Mouse (Mus musculus) kidney, postnatal 25 days (tissue): ENCODE measurements around the gene Actb.

Source experiments
- DNase-seq, 2 experiments: peaks; one replicate each; pipeline ENCODE4 v3.0.0; 2021; ENCODE audit warnings: mixed read lengths in 2 of 2

Gene Actb

DNA sequence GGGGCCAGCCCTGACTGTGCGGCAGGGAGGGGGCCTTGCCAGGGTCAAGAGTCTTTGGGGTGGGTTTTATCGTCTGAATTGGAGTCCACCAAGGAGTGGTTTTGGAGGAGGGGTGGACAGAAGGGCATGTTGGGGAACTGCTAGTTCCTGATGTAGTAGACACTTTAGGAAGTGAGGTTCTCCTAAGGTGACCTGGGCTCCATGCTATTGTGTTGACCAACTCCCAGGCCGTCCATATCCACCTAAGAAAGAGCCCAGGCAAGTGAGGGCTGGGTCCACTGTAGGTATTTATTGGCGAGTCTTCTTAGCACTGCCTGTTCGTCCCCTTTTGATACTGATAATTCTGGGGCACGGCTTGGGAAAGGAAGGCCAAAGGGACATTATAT, 14.5 kb upstream of the Actb start:
- no peak for DNase-seq

DNA sequence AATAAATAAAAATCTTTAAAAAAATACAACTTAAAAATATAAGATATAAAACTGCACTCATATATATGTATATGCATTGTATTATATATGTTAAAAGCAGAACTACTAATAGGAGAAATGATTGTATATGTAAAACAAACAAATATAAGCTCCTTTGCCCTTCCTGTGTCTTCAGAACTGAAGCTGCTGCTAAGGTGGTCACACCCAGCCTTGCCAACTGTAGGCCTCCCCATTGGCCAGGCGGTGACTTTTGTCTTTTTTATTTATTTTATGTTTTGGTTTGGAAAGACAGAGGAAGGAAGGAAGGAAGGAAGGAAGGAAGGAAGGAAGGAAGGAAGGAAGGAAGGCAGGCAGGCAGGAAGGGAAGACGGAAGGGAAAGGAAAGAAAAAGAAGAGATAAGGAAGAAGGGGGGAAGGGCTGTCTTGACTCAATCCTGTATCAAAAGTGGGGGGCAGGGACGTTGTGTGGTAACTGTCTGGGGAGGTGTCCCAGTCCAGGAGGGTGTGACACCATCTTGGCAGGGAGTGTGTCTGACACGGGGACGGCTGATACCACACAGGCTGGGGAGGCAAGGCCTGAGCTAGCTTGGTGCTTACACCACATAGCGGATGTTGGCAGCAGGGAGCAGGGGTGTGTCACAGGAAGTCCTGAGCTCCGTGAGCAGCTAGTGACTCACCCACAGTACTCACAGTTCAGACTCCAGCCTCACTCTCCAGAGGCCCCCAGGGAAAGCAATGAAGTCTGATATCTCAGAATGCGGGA, 13.9 kb upstream of the Actb start:
- peak; percentile 61 to 91 for DNase-seq

- no peak for DNase-seq
Measured at GRCm38 (mm10) chr5:142917402-142917801, 10.8 kb upstream of the Actb start.

- no peak for DNase-seq
Measured at GRCm38 (mm10) chr5:142916593-142916992, 10.0 kb upstream of the Actb start.

GRCm38 (mm10) chr5:142915231-142915630, 8.7 kb upstream of the Actb start:
- DNase-seq: no peak

GRCm38 (mm10) chr5:142912739-142913138, 6.2 kb upstream of the Actb start:
- no peak for DNase-seq

DNA sequence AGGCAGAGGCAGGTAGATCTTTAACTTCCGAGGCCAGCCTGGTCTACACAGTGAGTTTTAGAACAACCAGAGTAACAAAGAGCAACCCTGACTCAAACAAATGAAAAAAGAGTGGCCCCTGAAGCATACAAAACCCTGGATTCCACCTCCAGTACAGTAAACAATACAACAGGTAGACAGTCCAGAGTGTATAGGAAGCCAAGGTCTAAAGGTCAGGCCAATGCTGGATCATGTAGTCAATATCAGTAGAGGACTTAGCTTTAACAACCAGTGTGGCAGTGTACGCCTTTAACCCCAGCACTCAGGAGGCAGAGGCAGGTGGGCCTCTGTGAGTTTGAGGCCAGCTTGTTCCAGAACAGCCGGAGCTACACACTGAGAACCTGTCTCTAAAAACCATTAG, 5.8 kb upstream of the Actb start:
- no peak for DNase-seq

GRCm38 (mm10) chr5:142911629-142912028, 5.1 kb upstream of the Actb start:
- no peak for DNase-seq

DNA sequence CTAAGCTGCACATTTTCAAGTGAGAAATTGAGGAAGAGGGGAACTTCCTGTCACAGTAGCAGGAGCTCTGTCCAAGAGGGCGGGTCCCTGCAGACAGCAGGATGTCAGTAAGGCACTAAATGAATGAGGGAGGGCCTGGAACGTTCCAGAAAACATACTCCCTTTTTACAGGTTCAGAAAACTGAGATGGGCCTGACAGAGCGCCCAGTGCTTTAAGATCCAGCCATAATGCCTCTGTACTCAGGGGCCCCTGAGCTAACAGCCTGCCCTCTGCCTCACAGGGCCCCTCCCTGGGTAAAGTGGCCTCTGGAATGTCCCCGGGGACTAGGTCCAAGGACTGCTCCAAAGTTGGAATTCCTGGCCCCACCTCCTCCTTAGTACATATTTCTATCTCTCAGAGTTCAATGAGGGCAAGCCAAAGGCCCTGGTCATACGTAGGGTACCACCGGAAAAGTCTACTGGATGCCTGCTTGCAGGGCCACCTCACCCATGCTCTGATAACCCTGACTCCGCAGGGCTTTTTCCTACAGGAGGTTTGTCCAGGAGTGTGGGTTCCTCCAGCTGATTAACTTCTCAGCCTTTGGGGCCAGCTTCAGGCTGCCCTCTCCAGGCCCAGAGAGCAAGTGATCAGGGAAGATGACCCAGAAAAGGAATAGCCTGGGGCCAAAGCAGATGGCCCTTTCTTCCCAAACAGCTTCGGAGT, 3.2 kb upstream of the Actb start:
- DNase-seq: peak; percentile 74 to 81

DNA sequence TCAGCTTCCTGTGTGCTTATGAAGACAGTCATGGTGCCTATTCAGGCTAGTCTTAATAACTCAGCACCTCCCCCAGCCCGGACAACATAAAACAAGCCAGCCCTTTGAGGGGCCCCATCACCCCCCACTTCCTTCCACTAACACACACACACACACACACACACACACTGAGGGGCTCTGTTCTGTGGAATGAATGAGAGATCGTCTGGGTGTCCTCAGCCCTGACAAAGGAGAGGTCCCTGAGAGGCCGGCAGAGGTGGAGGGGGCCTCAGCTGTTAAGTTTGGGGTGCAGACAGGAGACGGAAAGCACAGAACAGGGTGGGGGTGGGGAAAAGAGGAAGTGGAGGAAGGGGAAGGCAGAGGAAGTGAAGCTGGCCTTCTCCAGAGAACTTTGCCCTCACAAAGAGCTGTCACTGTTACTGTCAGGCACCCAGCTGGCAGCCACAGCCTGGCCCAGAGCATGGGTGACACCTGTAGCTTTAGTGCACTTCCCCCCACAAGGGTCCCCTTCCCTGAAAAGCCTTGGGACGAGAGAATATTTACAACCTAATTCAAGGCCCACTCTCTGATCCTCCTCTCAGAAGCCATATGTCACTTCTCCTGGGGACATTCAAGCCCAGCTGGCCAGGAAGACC, 2.5 kb upstream of the Actb start:
- DNase-seq: peak; percentile 28 to 54

DNA sequence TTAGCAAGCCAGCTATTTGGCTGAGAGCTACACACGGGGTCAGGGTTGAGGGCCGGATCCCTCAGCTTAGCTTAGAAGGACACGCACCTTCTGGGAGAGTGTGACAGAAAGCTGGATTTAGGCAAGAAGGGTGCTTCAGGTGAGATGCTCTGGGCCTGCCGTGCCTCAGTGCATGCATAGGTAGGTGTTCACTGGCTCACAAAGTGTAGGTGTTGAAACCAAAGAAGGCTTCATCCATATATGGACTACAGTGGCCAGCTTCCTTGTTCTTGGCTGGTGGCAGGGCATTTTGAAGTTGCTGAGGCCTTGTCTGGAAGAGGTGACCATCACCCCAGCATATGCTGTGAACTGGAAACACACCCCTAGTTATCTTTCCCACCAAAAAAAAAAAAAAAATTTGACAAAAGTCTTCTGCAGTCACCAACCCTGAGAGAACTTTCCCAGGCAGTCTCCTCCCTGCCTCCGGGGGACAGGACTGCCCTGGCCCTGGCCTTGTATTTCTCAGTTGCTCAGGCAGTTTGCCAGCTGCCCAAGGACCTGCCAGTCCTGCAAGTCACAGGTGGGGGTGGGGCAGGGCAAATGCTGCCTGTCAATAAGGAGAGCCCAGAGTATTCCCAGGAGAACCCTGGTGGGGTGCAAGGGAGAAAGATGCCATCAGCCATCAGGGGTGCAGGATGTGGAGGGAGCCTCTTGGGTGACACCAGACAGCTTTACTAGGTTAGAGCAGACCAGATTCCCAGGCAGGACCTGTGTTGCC, 1.4 kb upstream of the Actb start:
- DNase-seq: peak; percentile 91 to 94

DNA sequence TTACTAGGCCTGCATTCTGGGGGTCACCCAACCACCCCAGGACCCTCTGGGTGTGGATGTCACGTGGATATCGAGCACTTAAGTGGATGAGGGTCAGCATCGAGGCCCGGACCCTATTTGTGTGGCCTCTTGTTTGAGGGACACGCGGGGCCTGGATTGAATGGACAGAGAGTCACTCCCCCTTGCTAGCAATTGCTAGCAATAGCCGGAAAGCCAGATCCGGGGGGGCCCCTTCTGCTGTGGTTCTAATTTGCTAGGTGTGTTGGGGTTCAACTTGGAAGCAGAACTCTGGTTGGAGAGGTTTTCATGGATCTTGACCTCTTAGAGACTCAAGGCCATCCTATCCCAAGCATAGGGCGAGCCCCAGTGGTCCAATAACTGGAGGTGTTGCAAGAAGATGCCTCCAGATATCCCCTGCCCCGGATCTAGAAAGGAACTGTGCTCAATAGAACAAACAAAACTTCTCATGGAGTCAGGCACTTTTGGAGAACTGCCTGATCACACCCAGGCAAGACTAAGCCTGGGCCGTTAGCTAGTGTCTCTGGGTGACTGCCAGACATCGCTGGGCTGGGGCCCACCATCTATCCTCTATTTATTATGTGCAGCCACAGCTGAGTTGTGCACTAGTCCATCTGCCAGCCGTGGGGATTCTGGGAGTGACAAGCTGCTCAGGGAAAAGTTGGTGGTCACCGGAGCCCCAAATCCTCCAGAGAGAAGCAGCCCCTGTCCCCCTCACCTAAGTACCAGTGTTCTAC, 671 bp upstream of the Actb start:
- peak; percentile 44 to 67 for DNase-seq

DNA sequence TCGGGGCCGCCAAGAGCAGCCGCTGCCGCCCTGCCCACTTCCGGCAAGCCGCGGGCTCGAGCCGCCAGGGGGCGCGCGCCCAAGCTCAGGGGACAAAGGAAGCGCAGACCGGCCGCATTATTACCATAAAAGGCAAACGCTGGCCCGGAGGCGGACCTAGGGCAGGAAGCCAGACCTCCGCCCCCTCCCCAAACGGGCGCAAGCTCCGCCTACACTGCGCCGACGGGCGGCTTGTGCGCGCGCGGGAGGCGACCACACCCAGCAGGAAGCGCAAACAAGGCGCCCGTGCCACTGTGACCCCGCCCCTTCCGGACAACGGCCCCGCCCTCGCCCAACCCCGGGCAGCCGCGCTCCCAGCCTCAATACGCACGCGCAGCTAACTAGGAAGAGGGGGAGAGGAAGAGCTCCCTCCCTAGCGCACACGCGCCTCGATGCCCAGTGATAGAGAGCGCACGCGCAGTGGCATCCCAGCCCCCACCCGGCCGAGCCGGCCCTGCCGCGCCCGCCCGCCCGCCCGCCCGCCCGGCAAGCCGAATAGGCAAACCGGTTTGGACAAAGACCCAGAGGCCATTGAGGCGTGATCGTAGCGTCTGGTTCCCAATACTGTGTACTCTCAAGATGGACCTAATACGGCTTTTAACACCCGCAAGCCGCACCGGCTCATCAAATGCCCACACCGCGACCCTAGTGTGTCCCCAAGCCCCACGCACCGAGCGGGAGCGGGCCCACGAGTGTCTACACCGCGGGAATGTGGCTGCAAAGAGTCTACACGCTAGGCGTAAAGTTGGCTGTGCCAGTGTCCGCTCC, 626 bp downstream of the Actb start:
- DNase-seq: peak; percentile 99

DNA sequence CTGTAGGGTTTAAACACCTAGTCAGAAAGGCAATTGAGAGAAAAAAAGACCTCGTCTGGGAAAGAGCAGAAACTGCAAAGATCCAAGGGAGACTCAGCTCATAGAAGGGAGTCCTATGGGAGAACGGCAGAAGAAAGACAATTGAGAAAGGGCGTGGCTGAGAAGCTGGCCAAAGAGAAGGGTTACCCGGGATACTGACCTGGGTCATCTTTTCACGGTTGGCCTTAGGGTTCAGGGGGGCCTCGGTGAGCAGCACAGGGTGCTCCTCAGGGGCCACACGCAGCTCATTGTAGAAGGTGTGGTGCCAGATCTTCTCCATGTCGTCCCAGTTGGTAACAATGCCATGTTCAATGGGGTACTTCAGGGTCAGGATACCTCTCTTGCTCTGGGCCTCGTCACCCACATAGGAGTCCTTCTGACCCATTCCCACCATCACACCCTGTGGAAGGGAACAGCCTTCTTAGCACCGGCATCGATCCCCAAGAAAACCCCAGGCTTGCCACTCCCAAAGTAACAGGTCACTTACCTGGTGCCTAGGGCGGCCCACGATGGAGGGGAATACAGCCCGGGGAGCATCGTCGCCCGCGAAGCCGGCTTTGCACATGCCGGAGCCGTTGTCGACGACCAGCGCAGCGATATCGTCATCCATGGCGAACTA, 1.4 kb downstream of the Actb start:
- no peak for DNase-seq

DNA sequence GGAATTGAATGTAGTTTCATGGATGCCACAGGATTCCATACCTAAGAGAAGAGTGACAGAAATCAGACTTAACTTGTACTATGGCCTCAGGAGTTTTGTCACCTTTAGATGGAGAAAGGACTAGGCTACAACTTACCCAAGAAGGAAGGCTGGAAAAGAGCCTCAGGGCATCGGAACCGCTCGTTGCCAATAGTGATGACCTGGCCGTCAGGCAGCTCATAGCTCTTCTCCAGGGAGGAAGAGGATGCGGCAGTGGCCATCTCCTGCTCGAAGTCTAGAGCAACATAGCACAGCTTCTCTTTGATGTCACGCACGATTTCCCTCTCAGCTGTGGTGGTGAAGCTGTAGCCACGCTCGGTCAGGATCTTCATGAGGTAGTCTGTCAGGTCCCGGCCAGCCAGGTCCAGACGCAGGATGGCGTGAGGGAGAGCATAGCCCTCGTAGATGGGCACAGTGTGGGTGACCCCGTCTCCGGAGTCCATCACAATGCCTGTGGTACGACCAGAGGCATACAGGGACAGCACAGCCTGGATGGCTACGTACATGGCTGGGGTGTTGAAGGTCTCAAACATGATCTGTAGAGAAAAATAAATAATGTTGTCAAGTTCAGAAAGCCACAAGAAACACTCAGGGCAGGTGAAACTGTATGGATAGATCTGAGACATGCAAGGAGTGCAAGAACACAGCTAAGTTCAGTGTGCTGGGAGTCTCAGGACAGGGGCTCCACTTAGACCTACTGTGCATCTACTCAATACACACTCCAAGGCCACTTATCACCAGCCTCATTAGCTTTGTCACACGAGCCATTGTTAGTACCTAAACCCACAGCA, 2.1 kb downstream of the Actb start:
- peak in 1 of 2 experiments; percentile 42 for DNase-seq

- DNase-seq: peak in 1 of 2 experiments; percentile 42
Measured at GRCm38 (mm10) chr5:142903470-142904207, 2.9 kb downstream of the Actb start.

DNA sequence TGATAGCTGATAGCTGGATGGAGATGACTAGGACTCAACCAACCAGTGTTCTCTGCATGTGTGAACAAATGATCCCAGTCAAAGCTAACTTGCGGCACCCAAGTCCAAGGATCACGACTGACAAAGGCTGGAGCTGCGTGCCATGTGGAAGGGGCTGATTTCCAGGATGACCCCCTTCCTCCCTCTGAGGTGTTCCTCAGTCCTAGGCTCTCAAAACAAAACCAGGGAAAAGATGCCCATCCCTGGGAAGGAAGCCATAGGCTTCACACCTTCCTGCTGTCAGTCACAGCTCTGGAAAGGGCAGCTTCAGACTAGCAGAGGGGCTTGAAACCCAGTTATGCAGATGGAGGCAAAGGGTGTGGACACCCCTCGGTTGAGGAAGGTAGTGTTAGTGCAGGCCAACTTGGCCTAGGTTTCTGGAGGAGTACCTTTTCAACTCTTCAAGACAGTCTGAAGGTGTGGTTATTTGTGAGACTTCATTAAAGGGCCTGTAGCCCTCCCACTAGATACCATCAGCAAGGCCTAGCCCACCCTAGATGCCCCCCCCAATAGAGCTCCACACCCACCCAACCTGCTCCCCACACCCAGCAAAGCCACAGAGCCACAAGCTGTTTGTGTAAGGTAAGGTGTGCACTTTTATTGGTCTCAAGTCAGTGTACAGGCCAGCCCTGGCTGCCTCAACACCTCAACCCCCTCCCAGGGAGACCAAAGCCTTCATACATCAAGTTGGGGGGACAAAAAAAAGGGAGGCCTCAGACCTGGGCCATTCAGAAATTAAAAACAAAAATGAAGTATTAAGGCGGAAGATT, 3.8 kb downstream of the Actb start:
- DNase-seq: no peak

GRCm38 (mm10) chr5:142901846-142902505, 4.6 kb downstream of the Actb start:
- no peak for DNase-seq
